Mouse (Mus musculus): Measurements from ENCODE around the gene Gm39115. TPM values are rescaled to one million over a fixed set of nuclear protein-coding genes. Genes with fewer than 3 reads are reported as not detected.

The Gm39115 gene
- polyA plus RNA-seq, 1 experiment, result not detected

DNA sequence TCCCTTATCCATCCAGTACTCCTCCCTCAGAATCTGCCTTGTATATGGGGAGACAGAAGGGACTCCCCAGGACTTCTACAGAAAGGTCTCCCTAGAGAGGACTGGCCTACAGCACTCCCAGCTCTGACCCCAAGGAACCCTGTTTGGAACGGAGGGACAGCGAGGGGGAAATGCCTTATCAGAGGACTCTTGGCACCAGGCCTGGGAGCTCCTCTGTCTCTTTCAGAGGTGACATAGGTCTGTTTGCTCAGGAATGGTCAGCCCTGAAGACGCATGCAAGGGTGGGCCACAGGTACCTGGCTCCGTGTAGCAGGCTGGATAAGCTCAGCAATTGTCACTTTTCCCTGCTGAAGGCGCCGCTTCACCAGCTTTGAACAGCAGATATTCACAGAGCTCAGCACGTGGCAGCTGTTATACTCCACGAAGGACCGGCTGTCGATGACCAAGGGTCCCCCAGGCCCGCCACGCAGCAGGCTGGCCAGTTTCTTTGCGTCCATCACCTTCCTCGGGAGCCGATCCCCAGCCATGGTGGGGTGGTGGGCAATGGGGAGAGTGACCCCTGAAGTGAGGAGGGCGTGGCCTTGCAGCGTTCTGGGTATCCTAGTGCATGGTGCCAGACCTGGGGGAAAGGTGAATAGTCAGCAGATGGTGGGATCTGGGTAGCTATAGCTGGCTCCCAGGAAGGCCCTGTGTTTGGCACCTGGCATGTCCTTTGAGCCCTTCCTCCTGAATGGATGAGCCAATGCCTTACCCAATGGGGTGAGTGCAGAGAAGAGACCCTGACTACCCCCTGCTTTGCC is 46.0 kb downstream of the Gm39115 start:
- no peak for DNase-seq
- WGBS, result 86% methylated on average over 17 of the region's 17 CpGs
- no peak overlapping the region for H3K4me3 ChIP-seq (ENCODE audit: control insufficient read depth, insufficient read depth, low read length)
- no peak for TF ChIP-seq POLR2A (IDR thresholded peaks at IDR 0.05; ENCODE audit: control insufficient read depth, extremely low read depth, insufficient read depth, low read length, poor library complexity)
- TF ChIP-seq CTCF (IDR thresholded peaks at IDR 0.05; ENCODE audit: borderline replicate concordance, control insufficient read depth, extremely low read depth, insufficient read depth, low read length, poor library complexity), result no peak
- peaks cover 10% of the 10 kb centered on the region for H3K27me3 ChIP-seq (ENCODE audit: control insufficient read depth, insufficient read depth, low read length)
- H3K36me3 ChIP-seq (ENCODE audit: control insufficient read depth, insufficient read depth, low read length), result no peaks in the 10 kb centered on the region
- peaks cover 8% of the 10 kb centered on the region for H3K4me1 ChIP-seq (replicated peaks; ENCODE audit: control insufficient read depth, insufficient read depth, low read length)
- H3K27ac ChIP-seq (ENCODE audit: control insufficient read depth, insufficient read depth, low read length), result no peak overlapping the region

DNA sequence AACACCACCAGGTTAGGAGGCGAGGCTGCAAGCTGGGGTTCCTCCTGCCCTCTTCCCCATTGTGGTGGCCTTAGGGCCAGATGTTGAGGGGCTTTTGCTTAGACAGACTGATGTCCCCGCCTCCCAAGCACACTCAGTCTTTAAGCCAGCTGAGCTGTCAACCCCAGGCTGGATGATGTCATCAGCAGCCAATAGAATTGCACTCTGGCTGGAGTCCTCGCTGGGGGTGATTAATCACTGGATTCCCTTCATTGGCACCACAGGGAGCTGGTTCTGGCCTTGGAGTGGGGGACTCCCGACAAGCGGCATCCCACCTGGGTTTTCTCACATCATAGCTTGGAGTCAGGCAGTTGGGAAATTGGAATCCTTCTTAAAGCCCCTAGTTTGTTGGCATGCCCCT is 46.9 kb downstream of the Gm39115 start:
- TF ChIP-seq POLR2A (IDR thresholded peaks at IDR 0.05; ENCODE audit: control insufficient read depth, extremely low read depth, insufficient read depth, low read length, poor library complexity) (no peak), CTCF (IDR thresholded peaks at IDR 0.05; ENCODE audit: borderline replicate concordance, control insufficient read depth, extremely low read depth, insufficient read depth, low read length, poor library complexity) (no peak)
- Histone ChIP-seq H3K36me3 (ENCODE audit: control insufficient read depth, insufficient read depth, low read length) (no peaks in the 10 kb centered on the region), H3K4me1 (replicated peaks; ENCODE audit: control insufficient read depth, insufficient read depth, low read length) (no peaks in the 10 kb centered on the region), H3K4me3 (ENCODE audit: control insufficient read depth, insufficient read depth, low read length) (no peak overlapping the region), H3K27ac (ENCODE audit: control insufficient read depth, insufficient read depth, low read length) (no peak overlapping the region), H3K27me3 (ENCODE audit: control insufficient read depth, insufficient read depth, low read length) (peaks cover under 1% of the 10 kb centered on the region; the same call in 1 of the 2 replicates)
- DNase-seq, result no peak
- 20% methylated on average over 5 of the region's 5 CpGs for WGBS

DNA sequence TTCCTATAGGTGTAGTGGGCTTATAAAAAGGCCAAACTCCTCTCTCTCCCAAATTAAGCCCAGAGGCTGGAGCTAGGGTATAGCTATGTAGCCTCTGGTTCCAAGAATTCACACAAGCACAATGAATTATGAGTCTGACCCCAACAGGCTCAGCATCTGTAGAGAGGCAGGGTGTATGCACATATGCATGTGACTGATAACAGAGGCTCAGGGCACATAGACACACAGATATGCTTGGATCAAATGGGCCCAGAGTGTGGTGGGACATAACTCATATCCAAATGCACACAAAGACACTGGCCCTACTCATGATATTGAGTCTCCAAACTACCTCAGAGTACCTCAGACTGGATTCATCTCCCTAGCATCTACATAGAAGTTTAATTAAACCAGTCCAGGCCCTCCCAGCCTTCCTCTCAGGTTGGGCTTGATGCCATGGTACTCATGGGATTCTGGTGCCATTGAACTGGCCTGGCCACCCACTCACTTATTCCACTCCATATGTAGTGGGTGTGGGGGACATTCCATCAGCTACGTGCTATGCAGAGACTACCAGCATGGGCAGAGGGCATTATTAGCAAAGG is 48.7 kb downstream of the Gm39115 start:
- Histone ChIP-seq H3K27ac (ENCODE audit: control insufficient read depth, insufficient read depth, low read length) (no peak overlapping the region), H3K4me3 (ENCODE audit: control insufficient read depth, insufficient read depth, low read length) (no peak overlapping the region), H3K4me1 (replicated peaks; ENCODE audit: control insufficient read depth, insufficient read depth, low read length) (no peaks in the 10 kb centered on the region), H3K36me3 (ENCODE audit: control insufficient read depth, insufficient read depth, low read length) (no peaks in the 10 kb centered on the region), H3K27me3 (ENCODE audit: control insufficient read depth, insufficient read depth, low read length) (peaks cover 7% of the 10 kb centered on the region; the same call in 1 of the 2 replicates)
- no peak for TF ChIP-seq CTCF (IDR thresholded peaks at IDR 0.05; ENCODE audit: borderline replicate concordance, control insufficient read depth, extremely low read depth, insufficient read depth, low read length, poor library complexity)
- TF ChIP-seq POLR2A (IDR thresholded peaks at IDR 0.05; ENCODE audit: control insufficient read depth, extremely low read depth, insufficient read depth, low read length, poor library complexity), result no peak
- WGBS, result 86% methylated on average over 1 of the region's 1 CpGs
- DNase-seq, result no peak

DNA sequence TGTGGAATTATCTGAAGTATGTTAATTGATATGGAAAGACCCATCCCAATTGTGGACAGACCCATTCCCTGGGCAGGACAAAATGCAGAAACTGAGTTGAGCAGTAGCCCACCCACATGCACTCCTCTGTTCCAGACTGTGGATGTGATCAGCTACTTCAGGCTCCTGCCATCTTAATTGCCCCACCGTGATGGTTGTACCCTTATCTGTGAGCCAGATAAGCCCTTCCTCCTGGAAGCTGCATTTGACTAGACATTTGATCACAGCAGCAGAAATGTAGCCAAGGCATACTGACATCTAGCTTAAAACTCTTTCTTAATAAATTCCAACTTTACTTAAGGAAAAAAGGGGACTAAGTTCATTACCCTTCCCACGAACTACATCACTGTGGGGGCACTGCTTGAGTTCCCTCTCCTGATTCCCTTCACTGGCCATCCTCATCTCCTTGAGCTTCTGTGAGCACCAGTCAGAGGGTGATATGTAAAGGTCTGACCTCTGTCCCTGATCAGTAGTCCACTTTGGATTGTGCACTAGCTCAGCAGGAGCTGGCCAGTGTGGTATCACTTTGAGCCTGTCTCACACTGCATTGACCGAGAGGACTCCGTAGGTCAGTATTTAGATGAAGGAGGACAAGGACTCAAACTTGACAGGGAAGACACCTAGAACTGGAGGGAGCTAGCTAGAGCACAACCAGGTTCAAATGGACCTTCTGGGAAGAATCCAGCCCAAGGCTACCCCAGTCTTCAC is 49.5 kb downstream of the Gm39115 start:
- DNase-seq, result no peak
- Histone ChIP-seq H3K27me3 (ENCODE audit: control insufficient read depth, insufficient read depth, low read length) (peaks cover 7% of the 10 kb centered on the region; the same call in 1 of the 2 replicates), H3K4me3 (ENCODE audit: control insufficient read depth, insufficient read depth, low read length) (no peak overlapping the region), H3K36me3 (ENCODE audit: control insufficient read depth, insufficient read depth, low read length) (no peaks in the 10 kb centered on the region), H3K4me1 (replicated peaks; ENCODE audit: control insufficient read depth, insufficient read depth, low read length) (no peaks in the 10 kb centered on the region), H3K27ac (ENCODE audit: control insufficient read depth, insufficient read depth, low read length) (no peak overlapping the region)
- WGBS, result 84% methylated on average over 4 of the region's 4 CpGs
- TF ChIP-seq POLR2A (IDR thresholded peaks at IDR 0.05; ENCODE audit: control insufficient read depth, extremely low read depth, insufficient read depth, low read length, poor library complexity), result no peak

Other genes with a start within 250 kb of the Gm39115 start
- gene Tollip, start 217.5 kb downstream of the Gm39115 start, polyA plus RNA-seq (2012; rRNA removed), result 131 and 134 TPM in 2 replicates
- 0.27 and 0.40 TPM in 2 replicates for gene Brsk2, start 186.3 kb downstream of the Gm39115 start, polyA plus RNA-seq (2012; rRNA removed)
- gene Mob2, start 75.0 kb downstream of the Gm39115 start, polyA plus RNA-seq (2012; rRNA removed), result 62.6 and 73.5 TPM in 2 replicates
- 0.98 and 4.0 TPM in 2 replicates for gene Dusp8, start 40.2 kb downstream of the Gm39115 start, polyA plus RNA-seq (2012; rRNA removed)
- not detected in 2 replicates for gene Gm45618, start 15.3 kb downstream of the Gm39115 start, polyA plus RNA-seq (2012; rRNA removed)
- not detected in 2 replicates for gene Gm45337, start 8.6 kb upstream of the Gm39115 start, polyA plus RNA-seq (2012; rRNA removed)
- not detected in 2 replicates for gene Gm29735, start 21.1 kb upstream of the Gm39115 start, polyA plus RNA-seq (2012; rRNA removed)
- gene Gm4553, start 29.7 kb upstream of the Gm39115 start, polyA plus RNA-seq (2012; rRNA removed), result not detected in 2 replicates
- gene Krtap5-2, start 40.0 kb upstream of the Gm39115 start, polyA plus RNA-seq (2012; rRNA removed), result not detected in 2 replicates
- not detected in 2 replicates for gene Gm10153, start 54.4 kb upstream of the Gm39115 start, polyA plus RNA-seq (2012; rRNA removed)
- not detected in 2 replicates for gene Krtap5-3, start 65.3 kb upstream of the Gm39115 start, polyA plus RNA-seq (2012; rRNA removed)
- gene Gm7579, start 75.8 kb upstream of the Gm39115 start, polyA plus RNA-seq (2012; rRNA removed), result not detected in 2 replicates
- not detected in 2 replicates for gene Krtap5-5, start 93.9 kb upstream of the Gm39115 start, polyA plus RNA-seq (2012; rRNA removed)
- 0.19 TPM in 1 of 2 replicates, not detected in the other for gene Gm40460, start 105.0 kb upstream of the Gm39115 start, polyA plus RNA-seq (2012; rRNA removed)
- gene Gm2431, start 122.3 kb upstream of the Gm39115 start, polyA plus RNA-seq (2012; rRNA removed), result not detected in 2 replicates
- not detected in 2 replicates for gene Gm4559, start 138.3 kb upstream of the Gm39115 start, polyA plus RNA-seq (2012; rRNA removed)
- gene Krtap5-1, start 161.1 kb upstream of the Gm39115 start, polyA plus RNA-seq (2012; rRNA removed), result not detected in 2 replicates
- not detected in 2 replicates for gene Krtap5-4, start 167.5 kb upstream of the Gm39115 start, polyA plus RNA-seq (2012; rRNA removed)
- 10.8 and 14.8 TPM in 2 replicates for gene Ifitm10, start 237.7 kb upstream of the Gm39115 start, polyA plus RNA-seq (2012; rRNA removed)
- 0.23 and 0.31 TPM in 2 replicates for gene Gm49369, start 246.6 kb upstream of the Gm39115 start, polyA plus RNA-seq (2012; rRNA removed)

Measured in thymus, adult 2 months (tissue).